Mouse (Mus musculus) stomach, embryonic 14.5 days (tissue): ENCODE data around the gene Eef1e1. TPM values are rescaled to one million over a fixed set of nuclear protein-coding genes. Genes with fewer than 3 reads are reported as not detected.
"Not testable (repeated sequence)": the region's sequence is repeated elsewhere in the genome, so short reads cannot be mapped to it uniquely, and the experiment has no call there.

Experiments used
- ATAC-seq: fragments of 200-750 bp; cut with Nextera tagmentation; 2 replicates; pipeline ENCODE4 v1.8.0; 2017; ENCODE audit warnings: low read depth, moderate TSS enrichment; ENCODE audit not compliant: insufficient number of reproducible peaks, insufficient read depth, low FRiP score
- H3K27ac ChIP-seq: fragments of 300-500 bp; sonication (generic); 2 replicates; pipeline ENCODE4 v1.5.1; 2014; ENCODE audit warnings: mild to moderate bottlenecking, low read length, moderate library complexity, mixed read lengths
- H3K27me3 ChIP-seq: fragments of 300-500 bp; sonication (generic); 2 replicates; pipeline ENCODE4 v1.6.1; 2014; ENCODE audit warnings: low read length, control low read depth, mixed read lengths; ENCODE audit not compliant: control insufficient read depth, insufficient read depth
- H3K36me3 ChIP-seq: fragments of 300-500 bp; sonication (generic); 2 replicates; pipeline ENCODE4 v1.6.1; 2014; ENCODE audit warnings: mild to moderate bottlenecking, control low read depth, low read length, moderate library complexity, mixed read lengths; ENCODE audit not compliant: control insufficient read depth, insufficient read depth
- H3K4me1 ChIP-seq: fragments of 300-500 bp; sonication (generic); 2 replicates; pipeline ENCODE4 v1.6.1; 2014; ENCODE audit warnings: low read length, control low read depth, mixed read lengths; ENCODE audit not compliant: control insufficient read depth, insufficient read depth
- H3K4me2 ChIP-seq: fragments of 300-500 bp; sonication (generic); replicated peaks from 2 replicates; pipeline ENCODE4 v1.6.1; 2014; ENCODE audit warnings: low read depth, low read length, control low read depth
- H3K4me3 ChIP-seq: fragments of 300-500 bp; sonication (generic); 2 replicates; pipeline ENCODE4 v1.5.1; 2014; ENCODE audit warnings: low read depth, low read length, control low read depth
- H3K9ac ChIP-seq: fragments of 300-500 bp; sonication (generic); replicated peaks from 2 replicates; pipeline ENCODE4 v1.6.1; 2014; ENCODE audit warnings: low read depth, mild to moderate bottlenecking, control low read depth, low read length, moderate library complexity, mixed read lengths
- H3K9me3 ChIP-seq: fragments of 300-500 bp; sonication (generic); 2 replicates; pipeline ENCODE4 v1.6.1; 2016; ENCODE audit warnings: low read depth, low read length, control low read depth; ENCODE audit not compliant: control insufficient read depth
- WGBS: fragments of 180-500 bp; shearing (Covaris S2); extraction: QIAGEN DNeasy Blood & Tissue Kit; methylation state at CpG from one replicate; pipeline ENCODE4 v1.1.7; 2014; 5-methylcytosine and 5-hydroxymethylcytosine counted together
- polyA plus RNA-seq: library from polyadenylated mRNA; unstranded; fragments of >200 nt; fragmentation: Nextera tagmentation; extraction: Ambion mirVana; gene quantifications from 2 replicates; pipeline ENCODE4 v1.2.1, GENCODE M21; 2014

Gene Eef1e1
- polyA plus RNA-seq: 41.4 and 46.4 TPM in 2 replicates

GRCm38 (mm10) chr13:38658528-38659280 lies at the start of gene Eef1e1:
TSS of gene Eef1e1 (minus strand) at chr13:38659058.
- Histone ChIP-seq H3K9me3 (no peaks in the 10 kb centered on the region), H3K9ac (peak within 1 kb of the TSS; percentile 80), H3K4me1 (peaks cover 10% of the 10 kb centered on the region; the same call in 1 of the 2 replicates), H3K36me3 (peaks cover 19% of the 10 kb centered on the region), H3K27me3 (no peaks in the 10 kb centered on the region), H3K4me3 (peak within 1 kb of the TSS; percentile 62), H3K4me2 (peak within 1 kb of the TSS; percentile 57), H3K27ac (peak within 1 kb of the TSS; percentile 62; the same call in 1 of the 2 replicates)
- ATAC-seq: peak; percentile 100
- under 1% methylated on average over 59 of the region's 59 CpGs for WGBS

GRCm38 (mm10) chr13:38690845-38691244 lies 32.0 kb upstream of the Eef1e1 start:
- WGBS: 83% methylated on average over 6 of the region's 6 CpGs
- Histone ChIP-seq H3K27ac (no peak overlapping the region), H3K4me2 (no peak overlapping the region), H3K36me3 (no peaks in the 10 kb centered on the region), H3K27me3 (no peaks in the 10 kb centered on the region), H3K9ac (no peak overlapping the region), H3K9me3 (no peaks in the 10 kb centered on the region), H3K4me1 (no peaks in the 10 kb centered on the region), H3K4me3 (no peak overlapping the region)
- ATAC-seq: no peak

- WGBS: 40% methylated on average over 3 of the region's 3 CpGs
These were observed 31.2 kb upstream of the Eef1e1 start for GRCm38 (mm10) chr13:38690028-38690427.

GRCm38 (mm10) chr13:38688761-38689160 lies 29.9 kb upstream of the Eef1e1 start:
- no peak overlapping the region for H3K9ac ChIP-seq
- no peak overlapping the region for H3K4me2 ChIP-seq
- H3K27me3 ChIP-seq: no peaks in the 10 kb centered on the region
- no peaks in the 10 kb centered on the region for H3K36me3 ChIP-seq
- H3K4me3 ChIP-seq: no peak overlapping the region
- 89% methylated on average over 11 of the region's 11 CpGs for WGBS
- H3K27ac ChIP-seq: no peak overlapping the region
- H3K9me3 ChIP-seq: no peaks in the 10 kb centered on the region
- no peaks in the 10 kb centered on the region for H3K4me1 ChIP-seq
- no peak for ATAC-seq

More at GRCm38 (mm10) chr13:38690028-38690427, 31.2 kb upstream of the Eef1e1 start:
- no peak for ATAC-seq
- no peak overlapping the region for H3K27ac ChIP-seq
- H3K4me1 ChIP-seq: no peaks in the 10 kb centered on the region
- H3K4me2 ChIP-seq: no peak overlapping the region
- H3K9me3 ChIP-seq: no peaks in the 10 kb centered on the region
- no peaks in the 10 kb centered on the region for H3K27me3 ChIP-seq
- no peaks in the 10 kb centered on the region for H3K36me3 ChIP-seq
- H3K4me3 ChIP-seq: no peak overlapping the region
- no peak overlapping the region for H3K9ac ChIP-seq

- no peak overlapping the region for H3K27ac ChIP-seq
- no peak overlapping the region for H3K4me3 ChIP-seq
- H3K36me3 ChIP-seq: no peaks in the 10 kb centered on the region
- H3K9ac ChIP-seq: no peak overlapping the region
- H3K4me1 ChIP-seq: no peaks in the 10 kb centered on the region
- H3K27me3 ChIP-seq: no peaks in the 10 kb centered on the region
- H3K9me3 ChIP-seq: no peaks in the 10 kb centered on the region
- no peak for ATAC-seq
- no peak overlapping the region for H3K4me2 ChIP-seq
- 83% methylated on average over 9 of the region's 9 CpGs for WGBS
These were observed 13.5 kb upstream of the Eef1e1 start for GRCm38 (mm10) chr13:38672336-38672735.

- not testable (repeated sequence) for H3K9me3 ChIP-seq, H3K27me3 ChIP-seq, H3K4me3 ChIP-seq, H3K9ac ChIP-seq, ATAC-seq, H3K27ac ChIP-seq, H3K4me2 ChIP-seq, H3K4me1 ChIP-seq, H3K36me3 ChIP-seq
- 91% methylated on average over 6 of the region's 6 CpGs for WGBS
These were observed 12.6 kb upstream of the Eef1e1 start for GRCm38 (mm10) chr13:38671451-38671850.

GRCm38 (mm10) chr13:38670051-38670450 lies 11.2 kb upstream of the Eef1e1 start:
- no peaks in the 10 kb centered on the region for H3K36me3 ChIP-seq
- no peaks in the 10 kb centered on the region for H3K9me3 ChIP-seq
- no peaks in the 10 kb centered on the region for H3K4me1 ChIP-seq
- ATAC-seq: no peak
- H3K27me3 ChIP-seq: no peaks in the 10 kb centered on the region
- no peak overlapping the region for H3K4me3 ChIP-seq
- H3K4me2 ChIP-seq: no peak overlapping the region
- no peak overlapping the region for H3K9ac ChIP-seq
- no peak overlapping the region for H3K27ac ChIP-seq

- Histone ChIP-seq H3K36me3 (no peaks in the 10 kb centered on the region), H3K27me3 (no peaks in the 10 kb centered on the region), H3K4me2 (no peak overlapping the region), H3K9ac (no peak overlapping the region), H3K9me3 (no peaks in the 10 kb centered on the region), H3K4me3 (no peak overlapping the region), H3K4me1 (no peaks in the 10 kb centered on the region), H3K27ac (no peak overlapping the region)
- 18% methylated on average over 2 of the region's 2 CpGs for WGBS
- no peak for ATAC-seq
These were observed 9.7 kb upstream of the Eef1e1 start for GRCm38 (mm10) chr13:38668514-38668913.

GRCm38 (mm10) chr13:38664753-38665152 lies 5.9 kb upstream of the Eef1e1 start:
- Histone ChIP-seq H3K27ac (no peak overlapping the region), H3K9me3 (no peaks in the 10 kb centered on the region), H3K27me3 (no peaks in the 10 kb centered on the region), H3K4me2 (no peak overlapping the region), H3K36me3 (no peaks in the 10 kb centered on the region), H3K4me1 (no peaks in the 10 kb centered on the region), H3K9ac (no peak overlapping the region), H3K4me3 (no peak overlapping the region)
- 47% methylated on average over 1 of the region's 1 CpGs for WGBS
- ATAC-seq: no peak
